Mouse (Mus musculus): Measurements from ENCODE around the gene Bckdha. TPM values are rescaled to one million over a fixed set of nuclear protein-coding genes. Genes with fewer than 3 reads are reported as not detected.
A peak's percentile ranks its signal among the peaks of the same experiment; 100 is the strongest.

Bckdha gene
- polyA plus RNA-seq, 1 experiment from 2014 or later: 40.6 TPM

GRCm38 (mm10) chr7:25685926-25686470 is 27.2 kb upstream of the Bckdha start:
- H3K4me3 ChIP-seq (replicated peaks; ENCODE audit: low read depth, low read length): no peak overlapping the region
- ATAC-seq (ENCODE audit: low FRiP score, low TSS enrichment) (no peak), DNase-seq (no peak)
- no peak overlapping the region for H3K9ac ChIP-seq (replicated peaks; ENCODE audit: low read length)
- H3K9me3 ChIP-seq (ENCODE audit: control insufficient read depth, low read length): no peaks in the 10 kb centered on the region
- H3K4me2 ChIP-seq (ENCODE audit: low read length): no peak overlapping the region
- H3K4me1 ChIP-seq (ENCODE audit: control insufficient read depth, insufficient read depth, low read length): peaks cover 38% of the 10 kb centered on the region
- peaks cover 53% of the 10 kb centered on the region for H3K27me3 ChIP-seq (ENCODE audit: control insufficient read depth, insufficient read depth, low read length)
- H3K36me3 ChIP-seq (ENCODE audit: control insufficient read depth, insufficient read depth, low read length): no peaks in the 10 kb centered on the region
- no peak overlapping the region for H3K27ac ChIP-seq (replicated peaks; ENCODE audit: low read depth, low read length)
- 69% methylated on average over 21 of the region's 21 CpGs for WGBS

GRCm38 (mm10) chr7:25684659-25685058 is 25.9 kb upstream of the Bckdha start:
- H3K36me3 ChIP-seq (ENCODE audit: control insufficient read depth, insufficient read depth, low read length): no peaks in the 10 kb centered on the region
- peaks cover 41% of the 10 kb centered on the region for H3K27me3 ChIP-seq (ENCODE audit: control insufficient read depth, insufficient read depth, low read length)
- no peak overlapping the region for H3K9ac ChIP-seq (replicated peaks; ENCODE audit: low read length)
- DNase-seq (no peak), ATAC-seq (ENCODE audit: low FRiP score, low TSS enrichment) (no peak)
- H3K4me3 ChIP-seq (replicated peaks; ENCODE audit: low read depth, low read length): no peak overlapping the region
- H3K27ac ChIP-seq (replicated peaks; ENCODE audit: low read depth, low read length): no peak overlapping the region
- no peak overlapping the region for H3K4me2 ChIP-seq (ENCODE audit: low read length)
- WGBS: 78% methylated on average over 6 of the region's 6 CpGs
- peaks cover 43% of the 10 kb centered on the region for H3K4me1 ChIP-seq (ENCODE audit: control insufficient read depth, insufficient read depth, low read length)
- H3K9me3 ChIP-seq (ENCODE audit: control insufficient read depth, low read length): no peaks in the 10 kb centered on the region

- DNase-seq: no peak
- H3K27me3 ChIP-seq (ENCODE audit: control insufficient read depth, insufficient read depth, low read length): peaks cover 30% of the 10 kb centered on the region
- H3K9me3 ChIP-seq (ENCODE audit: control insufficient read depth, low read length): no peaks in the 10 kb centered on the region
- no peaks in the 10 kb centered on the region for H3K36me3 ChIP-seq (ENCODE audit: control insufficient read depth, insufficient read depth, low read length)
- WGBS: 78% methylated on average over 7 of the region's 7 CpGs
- H3K4me3 ChIP-seq (replicated peaks; ENCODE audit: low read depth, low read length): no peak overlapping the region
- no peak overlapping the region for H3K4me2 ChIP-seq (ENCODE audit: low read length)
- peaks cover 35% of the 10 kb centered on the region for H3K4me1 ChIP-seq (ENCODE audit: control insufficient read depth, insufficient read depth, low read length)
- no peak overlapping the region for H3K27ac ChIP-seq (replicated peaks; ENCODE audit: low read depth, low read length)
- no peak for ATAC-seq (ENCODE audit: low FRiP score, low TSS enrichment)
- H3K9ac ChIP-seq (replicated peaks; ENCODE audit: low read length): no peak overlapping the region
Observed at GRCm38 (mm10) chr7:25683474-25684180, 24.8 kb upstream of the Bckdha start.

- 69% methylated on average over 15 of the region's 15 CpGs for WGBS
- Histone ChIP-seq H3K4me3 (replicated peaks; ENCODE audit: low read depth, low read length) (peak overlapping the region; percentile 63), H3K27ac (replicated peaks; ENCODE audit: low read depth, low read length) (peak overlapping the region; percentile 96), H3K4me1 (ENCODE audit: control insufficient read depth, insufficient read depth, low read length) (peaks cover 16% of the 10 kb centered on the region), H3K9me3 (ENCODE audit: control insufficient read depth, low read length) (no peaks in the 10 kb centered on the region), H3K36me3 (ENCODE audit: control insufficient read depth, insufficient read depth, low read length) (no peaks in the 10 kb centered on the region), H3K27me3 (ENCODE audit: control insufficient read depth, insufficient read depth, low read length) (peaks cover 11% of the 10 kb centered on the region), H3K9ac (replicated peaks; ENCODE audit: low read length) (peak overlapping the region; percentile 20; the same call in 1 of the 2 replicates), H3K4me2 (ENCODE audit: low read length) (peak overlapping the region; percentile 58)
- DNase-seq (no peak), ATAC-seq (ENCODE audit: low FRiP score, low TSS enrichment) (peak; percentile 34; the same call in 1 of the 2 replicates)
Observed at GRCm38 (mm10) chr7:25681341-25682231, 22.8 kb upstream of the Bckdha start.

- under 1% methylated on average over 46 of the region's 46 CpGs for WGBS
- no peaks in the 10 kb centered on the region for H3K36me3 ChIP-seq (ENCODE audit: control insufficient read depth, insufficient read depth, low read length)
Observed at GRCm38 (mm10) chr7:25680514-25681258, 21.9 kb upstream of the Bckdha start, which contains the start of gene B9d2. Gene B9d2 (plus strand): TSS chr7:25680780.

GRCm38 (mm10) chr7:25679971-25680370 is 21.2 kb upstream of the Bckdha start:
- Histone ChIP-seq H3K4me2 (ENCODE audit: low read length) (peak overlapping the region; percentile 58), H3K4me1 (ENCODE audit: control insufficient read depth, insufficient read depth, low read length) (peaks cover 11% of the 10 kb centered on the region), H3K36me3 (ENCODE audit: control insufficient read depth, insufficient read depth, low read length) (no peaks in the 10 kb centered on the region), H3K27me3 (ENCODE audit: control insufficient read depth, insufficient read depth, low read length) (peaks cover 8% of the 10 kb centered on the region; the same call in 1 of the 2 replicates), H3K9ac (replicated peaks; ENCODE audit: low read length) (peak overlapping the region; percentile 66; the same call in 1 of the 2 replicates), H3K4me3 (replicated peaks; ENCODE audit: low read depth, low read length) (peak overlapping the region; percentile 63; the same call in 1 of the 2 replicates), H3K27ac (replicated peaks; ENCODE audit: low read depth, low read length) (peak overlapping the region; percentile 96), H3K9me3 (ENCODE audit: control insufficient read depth, low read length) (no peaks in the 10 kb centered on the region)
- 10% methylated on average over 6 of the region's 6 CpGs for WGBS
- no peak for DNase-seq
- ATAC-seq (ENCODE audit: low FRiP score, low TSS enrichment): no peak

More at GRCm38 (mm10) chr7:25680514-25681258, 21.9 kb upstream of the Bckdha start, which contains the start of gene B9d2:
- ATAC-seq (ENCODE audit: low FRiP score, low TSS enrichment) (peak; percentile 95), DNase-seq (peak; percentile 97)
- H3K27me3 ChIP-seq (ENCODE audit: control insufficient read depth, insufficient read depth, low read length): peaks cover 2% of the 10 kb centered on the region; the same call in 1 of the 2 replicates
- H3K4me3 ChIP-seq (replicated peaks; ENCODE audit: low read depth, low read length): peak within 1 kb of the TSS; percentile 63
- peak within 1 kb of the TSS; percentile 96 for H3K27ac ChIP-seq (replicated peaks; ENCODE audit: low read depth, low read length)
- peak within 1 kb of the TSS; percentile 58 for H3K4me2 ChIP-seq (ENCODE audit: low read length)
- H3K4me1 ChIP-seq (ENCODE audit: control insufficient read depth, insufficient read depth, low read length): peaks cover 10% of the 10 kb centered on the region
- peak within 1 kb of the TSS; percentile 66 for H3K9ac ChIP-seq (replicated peaks; ENCODE audit: low read length)
- no peaks in the 10 kb centered on the region for H3K9me3 ChIP-seq (ENCODE audit: control insufficient read depth, low read length)

GRCm38 (mm10) chr7:25677013-25677412 is 18.2 kb upstream of the Bckdha start:
- Histone ChIP-seq H3K9ac (replicated peaks; ENCODE audit: low read length) (no peak overlapping the region), H3K9me3 (ENCODE audit: control insufficient read depth, low read length) (no peaks in the 10 kb centered on the region), H3K27me3 (ENCODE audit: control insufficient read depth, insufficient read depth, low read length) (peaks cover 25% of the 10 kb centered on the region), H3K4me3 (replicated peaks; ENCODE audit: low read depth, low read length) (no peak overlapping the region), H3K4me2 (ENCODE audit: low read length) (no peak overlapping the region), H3K36me3 (ENCODE audit: control insufficient read depth, insufficient read depth, low read length) (no peaks in the 10 kb centered on the region), H3K27ac (replicated peaks; ENCODE audit: low read depth, low read length) (peak overlapping the region; percentile 52), H3K4me1 (ENCODE audit: control insufficient read depth, insufficient read depth, low read length) (peaks cover 17% of the 10 kb centered on the region)
- ATAC-seq (ENCODE audit: low FRiP score, low TSS enrichment): no peak
- DNase-seq: no peak
- WGBS: 89% methylated on average over 7 of the region's 7 CpGs

Measured in midbrain, embryonic 14.5 days (tissue).